Mouse (Mus musculus) mouse trophoblast stem cell (cell line): ENCODE results near the gene Gm49342.
"Not testable (repeated sequence)": the region's sequence is repeated elsewhere in the genome, so short reads cannot be mapped to it uniquely, and the experiment has no call there.

Experiments used
- in situ Hi-C, 2 experiments: fragments of 300-500 bp; cut with MseI, MboI; formaldehyde crosslinking; loops; 2 replicates in 1 of 2; 3 replicates in 1 of 2; pipeline ENCODE4 v1.15.1; 2025

The Gm49342 gene

GRCm38 (mm10) chr14:50943932-50944667, at the start of gene Gm49342:
Gene Gm49342, plus strand, starts transcription at chr14:50944517.
- in situ Hi-C loops = no loop called here

GRCm38 (mm10) chr14:50895407-50895806, 48.9 kb upstream of the Gm49342 start:
- in situ Hi-C loops = no loop called here

- in situ Hi-C loops = no loop called here
Measured at GRCm38 (mm10) chr14:50895985-50896746, 48.2 kb upstream of the Gm49342 start.

GRCm38 (mm10) chr14:50896747-50897373, 47.5 kb upstream of the Gm49342 start:
- in situ Hi-C loops = no loop called here

GRCm38 (mm10) chr14:50897374-50897765, 46.9 kb upstream of the Gm49342 start, which contains the start of gene Klhl33:
Gene Klhl33, minus strand, starts transcription at chr14:50897507.
- in situ Hi-C loops = no loop called here

- in situ Hi-C loops = not testable (repeated sequence)
Measured at GRCm38 (mm10) chr14:50897992-50898391, 46.3 kb upstream of the Gm49342 start.

- in situ Hi-C loops = no loop called here
Measured at GRCm38 (mm10) chr14:50903973-50904827, 40.1 kb upstream of the Gm49342 start.

- in situ Hi-C loops = no loop called here
Measured at GRCm38 (mm10) chr14:50904828-50905129, 39.5 kb upstream of the Gm49342 start.

- in situ Hi-C loops = not testable (repeated sequence)
Measured at GRCm38 (mm10) chr14:50905327-50905726, 39.0 kb upstream of the Gm49342 start.

GRCm38 (mm10) chr14:50908126-50908525, 36.2 kb upstream of the Gm49342 start:
- in situ Hi-C loops = no loop called here

GRCm38 (mm10) chr14:50911356-50911755, 33.0 kb upstream of the Gm49342 start:
- in situ Hi-C loops = no loop called here

- in situ Hi-C loops = not testable (repeated sequence)
Measured at GRCm38 (mm10) chr14:50923437-50923836, 20.9 kb upstream of the Gm49342 start.

GRCm38 (mm10) chr14:50924281-50925064, 19.8 kb upstream of the Gm49342 start, which contains the start of the genes Osgep and Apex1:
Gene Osgep, minus strand, starts transcription at chr14:50924893.
Gene Apex1, plus strand, starts transcription at chr14:50924968.
- in situ Hi-C loops = no loop called here

- in situ Hi-C loops = no loop called here
Measured at GRCm38 (mm10) chr14:50925111-50925920, 19.0 kb upstream of the Gm49342 start.

GRCm38 (mm10) chr14:50927366-50927765, 17.0 kb upstream of the Gm49342 start:
- in situ Hi-C loops = no loop called here

GRCm38 (mm10) chr14:50929951-50930350, 14.4 kb upstream of the Gm49342 start:
- in situ Hi-C loops = no loop called here

- in situ Hi-C loops = no loop called here
Measured at GRCm38 (mm10) chr14:50930377-50930753, 14.0 kb upstream of the Gm49342 start.

GRCm38 (mm10) chr14:50930754-50931492, 13.4 kb upstream of the Gm49342 start, which contains the start of the genes Pip4p1 and Pnp:
Gene Pip4p1, minus strand, starts transcription at chr14:50930856.
Gene Pnp, plus strand, starts transcription at chr14:50931082.
- in situ Hi-C loops = no loop called here

GRCm38 (mm10) chr14:50931493-50932020, 12.8 kb upstream of the Gm49342 start:
- in situ Hi-C loops = no loop called here
